Mouse (Mus musculus) cortical plate, adult 2 months (tissue): ENCODE results near the gene Isl1.

Experiments used
- CTCF ChIP-seq: fragments of 200-500 bp; IDR thresholded peaks from 2 replicates; pipeline ENCODE4 v1.5.1; 2011; ENCODE audit warnings: mild to moderate bottlenecking, control low read depth, low read length; ENCODE audit not compliant: insufficient read depth; ENCODE audit errors: extremely low read depth
- POLR2A ChIP-seq: fragments of 200-500 bp; IDR thresholded peaks from 2 replicates; pipeline ENCODE4 v1.6.1; 2011; ENCODE audit warnings: mild to moderate bottlenecking, low read length, control low read depth; ENCODE audit not compliant: insufficient read depth; ENCODE audit errors: extremely low read depth

GRCm38 (mm10) chr13:116298641-116299170, 10.8 kb downstream of the Isl1 start:
- TF ChIP-seq POLR2A, result no peak
- no peak for TF ChIP-seq CTCF
